Mouse (Mus musculus): ENCODE measurements around the gene Spaar.

GRCm38 (mm10) chr4:43772304-43772703 is 42.5 kb downstream of the Spaar start:
- no peak for TF ChIP-seq CTCF (IDR thresholded peaks at IDR 0.05; ENCODE audit: control insufficient read depth, insufficient read depth, insufficient replicate concordance, low read depth, low read length)
- no peak for TF ChIP-seq POLR2A (IDR thresholded peaks at IDR 0.05; ENCODE audit: control insufficient read depth, low read depth, low read length)
